Comparison of ENCODE assay signal across 29 mouse cellular contexts in the genomic region with DNA sequence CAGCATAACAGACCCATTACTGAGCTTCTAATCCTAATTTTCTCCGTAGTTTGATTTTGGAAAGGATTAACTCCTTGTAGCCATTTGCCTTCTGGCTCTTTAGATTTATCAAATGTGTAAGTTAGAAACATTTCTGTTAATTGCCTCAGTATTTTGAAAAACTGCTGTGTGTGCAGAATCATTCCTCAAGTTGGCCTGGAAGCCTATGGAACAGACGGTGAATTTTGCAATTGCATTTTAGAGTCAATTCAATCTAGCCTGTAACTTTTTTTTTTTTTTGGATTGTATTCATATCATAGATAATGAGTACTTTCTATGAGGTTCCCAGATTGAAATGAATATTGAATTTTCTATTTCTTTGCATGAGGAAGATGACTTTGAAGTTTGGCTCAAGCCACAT.
"Had no signal": no experiment of that assay in that cellular context is flagged by ENCODE, and none has a peak within 500 bp of the region (broad histone marks: within the 10 kb centered on the region; RNA-seq: fewer than 3 reads in every experiment).

No protein-coding gene starts in this region.

- DNase-seq: cerebellum, adult 8-10 months; cerebellum, adult 9-10 months; cerebellum, adult 9-11 months; cerebellum, postnatal 10 days; cerebellum, postnatal 14 days; cerebellum, postnatal 25 days; cerebellum, postnatal 36 days; embryo, embryonic 11 days; gastrocnemius, adult 2 months; gastrocnemius, postnatal 10 days; gastrocnemius, postnatal 14 days; gastrocnemius, postnatal 25 days; gastrocnemius, postnatal 36 days; heart, adult 11 months; heart, adult 18-20 months; heart, adult 2 months had no signal

- H3K27me3 ChIP-seq: embryonic facial prominence, embryonic 12.5 days; embryonic facial prominence, embryonic 13.5 days; embryonic facial prominence, embryonic 15.5 days; forebrain, embryonic 13.5 days; forebrain, embryonic 15.5 days; heart, embryonic 12.5 days; heart, embryonic 13.5 days had no signal

- H3K36me3 ChIP-seq: embryonic facial prominence, embryonic 10.5 days; embryonic facial prominence, embryonic 12.5 days; embryonic facial prominence, embryonic 13.5 days; embryonic facial prominence, embryonic 15.5 days; forebrain, embryonic 10.5 days; forebrain, embryonic 15.5 days; heart, embryonic 10.5 days; heart, embryonic 12.5 days; heart, embryonic 13.5 days had no signal

- H3K9me3 ChIP-seq: embryonic facial prominence, embryonic 10.5 days; embryonic facial prominence, embryonic 12.5 days; embryonic facial prominence, embryonic 13.5 days; embryonic facial prominence, embryonic 15.5 days; forebrain, embryonic 10.5 days; forebrain, embryonic 13.5 days; forebrain, embryonic 15.5 days; heart, embryonic 10.5 days; heart, embryonic 12.5 days; heart, embryonic 13.5 days had no signal

- H3K9ac ChIP-seq: embryonic facial prominence, embryonic 12.5 days; embryonic facial prominence, embryonic 13.5 days; embryonic facial prominence, embryonic 15.5 days; forebrain, embryonic 13.5 days; forebrain, embryonic 15.5 days; heart, embryonic 12.5 days; heart, embryonic 13.5 days had no signal

- H3K27ac ChIP-seq: embryonic facial prominence, embryonic 10.5 days; embryonic facial prominence, embryonic 12.5 days; embryonic facial prominence, embryonic 13.5 days; embryonic facial prominence, embryonic 15.5 days; forebrain, embryonic 10.5 days; forebrain, embryonic 13.5 days; forebrain, embryonic 15.5 days; gastrocnemius, adult 2 months; heart, adult 2 months; heart, embryonic 10.5 days; heart, embryonic 13.5 days had no signal

- ATAC-seq: forebrain, embryonic 13.5 days; forebrain, embryonic 14.5 days; forebrain, embryonic 15.5 days had no signal

- H3K4me2 ChIP-seq: embryonic facial prominence, embryonic 12.5 days; embryonic facial prominence, embryonic 13.5 days; embryonic facial prominence, embryonic 15.5 days; forebrain, embryonic 13.5 days; forebrain, embryonic 15.5 days; heart, embryonic 11.5 days; heart, embryonic 12.5 days; heart, embryonic 13.5 days had no signal

- H3K4me3 ChIP-seq: embryonic facial prominence, embryonic 10.5 days; embryonic facial prominence, embryonic 12.5 days; embryonic facial prominence, embryonic 13.5 days; embryonic facial prominence, embryonic 15.5 days; erythroblast, embryonic 14.5 days; forebrain, embryonic 10.5 days; forebrain, embryonic 13.5 days; forebrain, embryonic 15.5 days; gastrocnemius, adult 2 months; heart, adult 2 months; heart, embryonic 10.5 days; heart, embryonic 12.5 days; heart, embryonic 13.5 days had no signal

- H3K4me1 ChIP-seq: embryonic facial prominence, embryonic 10.5 days; embryonic facial prominence, embryonic 12.5 days; embryonic facial prominence, embryonic 13.5 days; embryonic facial prominence, embryonic 15.5 days; forebrain, embryonic 10.5 days; forebrain, embryonic 13.5 days; forebrain, embryonic 15.5 days; heart, embryonic 10.5 days; heart, embryonic 12.5 days; heart, embryonic 13.5 days had no signal
